Comparison of ENCODE assay signal across 20 mouse cellular contexts in genomic region chr5:31601162-31601722, GRCm38 (mm10).
"Had no signal": no experiment of that assay in that cellular context is flagged by ENCODE, and none has a peak within 500 bp of the region (broad histone marks: within the 10 kb centered on the region; RNA-seq: fewer than 3 reads in every experiment).

No protein-coding gene starts in this region.

- H3K9ac ChIP-seq: lung, embryonic 15.5 days; midbrain, embryonic 12.5 days; neural tube, embryonic 13.5 days; neural tube, embryonic 15.5 days had no signal

- H3K27ac ChIP-seq: lung, embryonic 15.5 days; midbrain, embryonic 10.5 days; midbrain, embryonic 12.5 days; neural tube, embryonic 13.5 days; neural tube, embryonic 15.5 days had no signal

- H3K36me3 ChIP-seq: lung, embryonic 15.5 days; midbrain, embryonic 10.5 days; midbrain, embryonic 12.5 days; neural tube, embryonic 13.5 days; neural tube, embryonic 15.5 days had no signal

- H3K9me3 ChIP-seq: lung, embryonic 15.5 days; midbrain, embryonic 10.5 days; midbrain, embryonic 12.5 days; neural tube, embryonic 13.5 days; neural tube, embryonic 15.5 days had no signal

- H3K4me2 ChIP-seq: lung, embryonic 15.5 days; midbrain, embryonic 12.5 days; neural tube, embryonic 13.5 days; neural tube, embryonic 15.5 days had no signal

- DNase-seq: lung, adult 2 months; lung, postnatal 14 days; lung, postnatal 36 days; midbrain, embryonic 14.5 days; retina, postnatal 1 day; right cerebral cortex, adult 18-20 months; right cerebral cortex, postnatal 25 days; right cerebral cortex, postnatal 4 days; spleen, adult 18-20 months; thymus, adult 18-20 months; thymus, postnatal 14 days; thymus, postnatal 36 days had no signal

- H3K4me3 ChIP-seq: lung, embryonic 15.5 days; megakaryocyte, embryonic 14.5 days; midbrain, embryonic 10.5 days; midbrain, embryonic 12.5 days; myocyte; neural tube, embryonic 13.5 days; neural tube, embryonic 15.5 days had no signal

- ATAC-seq: midbrain, embryonic 16.5 days had no signal

- H3K27me3 ChIP-seq: lung, embryonic 15.5 days; megakaryocyte, embryonic 14.5 days; neural tube, embryonic 15.5 days had no signal
